Mouse (Mus musculus): ENCODE data around the gene Slc35a5. TPM values are rescaled to one million over a fixed set of nuclear protein-coding genes. Genes with fewer than 3 reads are reported as not detected.

The Slc35a5 gene
- polyA plus RNA-seq, 1 experiment from 2014 or later = 19.9 TPM

DNA sequence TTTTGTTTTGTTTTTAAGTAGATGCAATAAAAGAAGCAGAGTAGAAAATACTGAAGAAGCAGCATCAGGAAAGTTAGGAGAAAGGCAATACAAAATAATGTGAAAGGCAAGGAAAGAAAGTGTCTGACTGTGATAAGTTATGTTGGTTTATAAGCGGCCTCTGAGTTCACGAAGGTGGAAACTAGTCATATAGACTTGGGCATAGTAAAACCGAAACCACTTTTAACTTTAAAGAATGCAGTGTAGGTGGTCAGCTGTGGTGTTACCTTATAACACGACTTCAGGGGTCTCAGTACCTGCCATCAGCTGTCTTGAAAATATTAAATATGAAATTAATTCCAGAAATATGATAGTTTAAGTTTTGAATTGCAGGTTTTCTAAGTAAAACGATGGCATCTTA is 23.3 kb upstream of the Slc35a5 start:
- Histone ChIP-seq H3K27ac (ENCODE audit: low read depth, low read length) (no peak overlapping the region), H3K4me1 (replicated peaks; ENCODE audit: control insufficient read depth, insufficient read depth, low read length) (no peaks in the 10 kb centered on the region), H3K27me3 (replicated peaks; ENCODE audit: control insufficient read depth, insufficient read depth, low read length) (no peaks in the 10 kb centered on the region), H3K36me3 (ENCODE audit: control insufficient read depth, insufficient read depth) (peaks cover 25% of the 10 kb centered on the region), H3K4me3 (ENCODE audit: low read depth, low read length) (no peak overlapping the region), H3K9ac (ENCODE audit: low read depth, low read length) (no peak overlapping the region), H3K4me2 (replicated peaks; ENCODE audit: low read depth) (no peak overlapping the region), H3K9me3 (ENCODE audit: control insufficient read depth) (no peaks in the 10 kb centered on the region)
- ATAC-seq = no peak
- no peak for TF ChIP-seq CTCF (IDR thresholded peaks at IDR 0.05; ENCODE audit: low read depth)
- 91% methylated on average over 5 of the region's 5 CpGs for WGBS

DNA sequence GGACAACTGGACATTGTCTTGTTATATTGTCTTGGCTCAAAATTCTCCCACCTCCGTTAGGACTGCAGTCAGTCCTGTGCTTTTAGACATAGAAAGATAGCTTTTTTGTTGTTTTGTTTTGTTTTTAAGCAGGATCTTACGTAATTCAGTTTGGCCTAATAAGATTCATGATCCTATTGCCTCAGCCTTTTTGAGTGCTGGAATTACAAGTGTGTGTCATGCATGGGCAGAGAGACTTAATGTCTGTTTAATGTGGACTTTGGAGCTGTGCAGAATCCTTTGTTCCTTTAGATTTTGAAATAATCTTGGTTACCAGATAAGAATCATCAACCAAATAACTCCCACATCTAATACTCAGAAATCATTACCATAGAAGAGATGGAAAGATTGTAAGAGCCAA is 20.0 kb upstream of the Slc35a5 start:
- Histone ChIP-seq H3K36me3 (ENCODE audit: control insufficient read depth, insufficient read depth) (peaks cover 13% of the 10 kb centered on the region), H3K9me3 (ENCODE audit: control insufficient read depth) (no peaks in the 10 kb centered on the region), H3K27me3 (replicated peaks; ENCODE audit: control insufficient read depth, insufficient read depth, low read length) (no peaks in the 10 kb centered on the region), H3K4me2 (replicated peaks; ENCODE audit: low read depth) (no peak overlapping the region), H3K27ac (ENCODE audit: low read depth, low read length) (no peak overlapping the region), H3K4me1 (replicated peaks; ENCODE audit: control insufficient read depth, insufficient read depth, low read length) (no peaks in the 10 kb centered on the region), H3K4me3 (ENCODE audit: low read depth, low read length) (no peak overlapping the region), H3K9ac (ENCODE audit: low read depth, low read length) (no peak overlapping the region)
- WGBS = 93% methylated on average over 2 of the region's 2 CpGs
- TF ChIP-seq CTCF (IDR thresholded peaks at IDR 0.05; ENCODE audit: low read depth) = no peak
- ATAC-seq = no peak

DNA sequence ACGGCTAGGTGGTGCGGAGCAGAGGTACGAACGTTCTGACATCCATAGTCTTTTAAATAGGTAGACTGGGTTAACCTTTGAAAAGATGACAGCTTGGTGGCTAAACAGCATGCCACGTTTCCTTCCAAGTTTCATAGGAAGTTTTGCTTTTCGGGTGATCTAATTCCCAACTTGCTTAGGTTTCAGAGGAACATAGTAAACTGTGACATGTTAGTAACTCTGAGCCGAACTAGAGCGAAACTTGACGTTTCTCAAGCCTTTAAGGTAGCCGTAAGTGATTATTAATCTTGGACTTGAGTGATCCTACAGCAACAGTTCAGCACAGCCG is 847 bp upstream of the Slc35a5 start:
- no peak for TF ChIP-seq CTCF (IDR thresholded peaks at IDR 0.05; ENCODE audit: low read depth)
- Histone ChIP-seq H3K27ac (ENCODE audit: low read depth, low read length) (peak overlapping the region; percentile 89), H3K4me2 (replicated peaks; ENCODE audit: low read depth) (peak overlapping the region; percentile 87), H3K36me3 (ENCODE audit: control insufficient read depth, insufficient read depth) (peaks cover 5% of the 10 kb centered on the region; the same call in 1 of the 2 replicates), H3K4me3 (ENCODE audit: low read depth, low read length) (peak overlapping the region; percentile 77), H3K27me3 (replicated peaks; ENCODE audit: control insufficient read depth, insufficient read depth, low read length) (no peaks in the 10 kb centered on the region), H3K9me3 (ENCODE audit: control insufficient read depth) (no peaks in the 10 kb centered on the region), H3K4me1 (replicated peaks; ENCODE audit: control insufficient read depth, insufficient read depth, low read length) (no peaks in the 10 kb centered on the region), H3K9ac (ENCODE audit: low read depth, low read length) (peak overlapping the region; percentile 86)
- no peak for ATAC-seq
- WGBS = 2% methylated on average over 11 of the region's 11 CpGs

DNA sequence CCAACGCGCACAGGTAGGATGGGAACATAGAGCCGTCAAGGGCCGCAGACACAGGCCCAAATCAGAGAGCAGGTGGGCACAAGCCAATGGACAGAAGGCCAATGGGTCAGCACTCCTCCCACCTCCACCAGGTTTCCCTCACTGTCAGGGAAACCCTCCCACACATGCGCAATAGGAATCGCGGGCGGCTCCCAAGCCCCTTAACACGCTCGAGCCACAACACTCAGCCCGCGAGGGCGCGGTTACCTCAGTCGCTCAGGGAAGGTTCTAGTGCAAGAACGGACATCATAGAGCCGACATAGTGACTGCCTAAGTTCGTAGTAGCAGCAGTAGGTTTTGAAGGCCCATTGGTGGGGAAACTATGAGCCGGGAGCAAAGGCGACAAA is 377 bp downstream of the Slc35a5 start:
- H3K4me2 ChIP-seq (replicated peaks; ENCODE audit: low read depth) = peak overlapping the region; percentile 87
- H3K27me3 ChIP-seq (replicated peaks; ENCODE audit: control insufficient read depth, insufficient read depth, low read length) = no peaks in the 10 kb centered on the region
- H3K4me3 ChIP-seq (ENCODE audit: low read depth, low read length) = peak overlapping the region; percentile 77
- WGBS = 1% methylated on average over 20 of the region's 20 CpGs
- no peak for TF ChIP-seq CTCF (IDR thresholded peaks at IDR 0.05; ENCODE audit: low read depth)
- ATAC-seq = peak; percentile 66
- peaks cover 5% of the 10 kb centered on the region; the same call in 1 of the 2 replicates for H3K36me3 ChIP-seq (ENCODE audit: control insufficient read depth, insufficient read depth)
- peak overlapping the region; percentile 86 for H3K9ac ChIP-seq (ENCODE audit: low read depth, low read length)
- no peaks in the 10 kb centered on the region for H3K9me3 ChIP-seq (ENCODE audit: control insufficient read depth)
- peak overlapping the region; percentile 89 for H3K27ac ChIP-seq (ENCODE audit: low read depth, low read length)
- no peaks in the 10 kb centered on the region for H3K4me1 ChIP-seq (replicated peaks; ENCODE audit: control insufficient read depth, insufficient read depth, low read length)

GRCm38 (mm10) chr16:45154741-45155250 is 3.7 kb downstream of the Slc35a5 start:
- peaks cover 23% of the 10 kb centered on the region; the same call in 1 of the 2 replicates for H3K36me3 ChIP-seq (ENCODE audit: control insufficient read depth, insufficient read depth)
- 59% methylated on average over 3 of the region's 3 CpGs for WGBS
- no peak for TF ChIP-seq CTCF (IDR thresholded peaks at IDR 0.05; ENCODE audit: low read depth)
- H3K27ac ChIP-seq (ENCODE audit: low read depth, low read length) = no peak overlapping the region; the same call in 1 of the 2 replicates
- no peak overlapping the region for H3K4me2 ChIP-seq (replicated peaks; ENCODE audit: low read depth)
- H3K9ac ChIP-seq (ENCODE audit: low read depth, low read length) = no peak overlapping the region
- ATAC-seq = no peak
- no peak overlapping the region for H3K4me3 ChIP-seq (ENCODE audit: low read depth, low read length)
- H3K9me3 ChIP-seq (ENCODE audit: control insufficient read depth) = no peaks in the 10 kb centered on the region
- no peaks in the 10 kb centered on the region for H3K27me3 ChIP-seq (replicated peaks; ENCODE audit: control insufficient read depth, insufficient read depth, low read length)
- no peaks in the 10 kb centered on the region for H3K4me1 ChIP-seq (replicated peaks; ENCODE audit: control insufficient read depth, insufficient read depth, low read length)

DNA sequence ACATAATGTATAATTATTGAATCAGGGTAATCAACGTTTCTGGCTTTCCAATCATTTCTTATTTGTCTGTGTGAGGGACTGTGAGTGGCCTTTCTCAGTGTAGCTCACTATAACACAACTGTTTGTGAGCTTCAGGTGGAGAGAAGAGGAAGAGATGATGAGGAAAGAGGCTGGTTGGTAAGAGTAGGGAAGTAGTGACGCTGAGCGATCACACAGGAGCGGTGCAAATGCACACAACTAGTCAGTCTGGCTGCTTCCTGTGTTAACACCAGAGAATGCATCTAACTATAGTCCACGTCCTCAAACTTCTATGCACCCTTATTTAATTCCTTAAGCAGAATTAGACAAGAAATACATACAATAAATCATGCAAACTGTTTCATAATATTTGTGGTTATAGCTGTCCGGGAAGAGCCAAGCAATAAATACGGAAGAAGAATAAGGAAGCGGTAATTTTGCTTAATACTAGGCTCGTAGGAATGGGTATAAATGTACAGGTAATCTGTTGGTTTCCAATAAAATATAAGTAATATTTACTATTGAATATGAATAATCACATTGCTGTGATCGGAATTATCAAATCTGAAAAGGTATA is 9.9 kb downstream of the Slc35a5 start:
- Histone ChIP-seq H3K4me3 (ENCODE audit: low read depth, low read length) (no peak overlapping the region), H3K4me1 (replicated peaks; ENCODE audit: control insufficient read depth, insufficient read depth, low read length) (no peaks in the 10 kb centered on the region), H3K4me2 (replicated peaks; ENCODE audit: low read depth) (no peak overlapping the region), H3K27me3 (replicated peaks; ENCODE audit: control insufficient read depth, insufficient read depth, low read length) (no peaks in the 10 kb centered on the region), H3K9me3 (ENCODE audit: control insufficient read depth) (no peaks in the 10 kb centered on the region), H3K9ac (ENCODE audit: low read depth, low read length) (no peak overlapping the region), H3K27ac (ENCODE audit: low read depth, low read length) (no peak overlapping the region), H3K36me3 (ENCODE audit: control insufficient read depth, insufficient read depth) (peaks cover 61% of the 10 kb centered on the region)
- WGBS = 89% methylated on average over 10 of the region's 10 CpGs
- TF ChIP-seq CTCF (IDR thresholded peaks at IDR 0.05; ENCODE audit: low read depth) = no peak
- no peak for ATAC-seq

Measured in intestine, postnatal 0 days (tissue).